Mouse (Mus musculus) lung, adult 2 months (tissue): ENCODE results near the gene Dnah1. TPM values are rescaled to one million over a fixed set of nuclear protein-coding genes. Genes with fewer than 3 reads are reported as not detected.

Source experiments
- DNase-seq: peaks from one replicate; pipeline ENCODE4 v3.0.0; 2022
- H3K4me1 ChIP-seq: fragments of 200-500 bp; 2 replicates; pipeline ENCODE4 v1.6.1; 2011; ENCODE audit warnings: low read length; ENCODE audit not compliant: control insufficient read depth, insufficient read depth
- H3K4me3 ChIP-seq: fragments of 200-500 bp; replicated peaks from 2 replicates; pipeline ENCODE3; 2011; ENCODE audit warnings: low read depth, mild to moderate bottlenecking, control low read depth, low read length; ENCODE audit errors: extremely low read depth
- CTCF ChIP-seq: fragments of 200-500 bp; IDR thresholded peaks from 2 replicates; pipeline ENCODE4 v1.5.1; 2011; ENCODE audit warnings: mild to moderate bottlenecking, low read length, control low read depth; ENCODE audit not compliant: insufficient read depth
- POLR2A ChIP-seq: fragments of 200-500 bp; IDR thresholded peaks from 2 replicates; pipeline ENCODE4 v1.6.1; 2011; ENCODE audit warnings: low read depth, mild to moderate bottlenecking, control low read depth, low read length, borderline replicate concordance; ENCODE audit errors: extremely low read depth
- WGBS: fragments of 180-500 bp; shearing (Covaris S2); methylation state at CpG from one replicate; pipeline ENCODE4 v1.1.7; 2018; 5-methylcytosine and 5-hydroxymethylcytosine counted together
- polyA plus RNA-seq: library from polyadenylated mRNA; depleted of rRNA; stranded (reverse); fragments of >200 nt; gene quantifications from 2 replicates; pipeline ENCODE4 v1.2.3, GENCODE M21; 2012

The Dnah1 gene
- polyA plus RNA-seq, 1 experiment: 5.5 TPM

- under 1% methylated on average over 78 of the region's 78 CpGs for WGBS
- H3K4me3 ChIP-seq: peak within 1 kb of the TSS; percentile 94
- peaks cover 2% of the 10 kb centered on the region; the same call in 1 of the 2 replicates for H3K4me1 ChIP-seq
- TF ChIP-seq CTCF: no peak
- TF ChIP-seq POLR2A: peak; percentile 85
- DNase-seq: peak; percentile 99
Measured at GRCm38 (mm10) chr14:31336369-31337155, 12.9 kb upstream of the Dnah1 start, which contains the start of gene Capn7. Gene Capn7 (plus strand): TSS chr14:31336638.

GRCm38 (mm10) chr14:31335765-31336164, 12.1 kb upstream of the Dnah1 start:
- 49% methylated on average over 3 of the region's 3 CpGs for WGBS
- TF ChIP-seq CTCF: no peak
- TF ChIP-seq POLR2A: no peak
- H3K4me3 ChIP-seq: peak overlapping the region; percentile 84
- H3K4me1 ChIP-seq: peaks cover 2% of the 10 kb centered on the region; the same call in 1 of the 2 replicates
- DNase-seq: no peak

GRCm38 (mm10) chr14:31330957-31331356, 7.3 kb upstream of the Dnah1 start:
- Histone ChIP-seq H3K4me3 (no peak overlapping the region), H3K4me1 (no peaks in the 10 kb centered on the region; the same call in 1 of the 2 replicates)
- DNase-seq: no peak
- TF ChIP-seq POLR2A: no peak
- no peak for TF ChIP-seq CTCF
- WGBS: 76% methylated on average over 4 of the region's 4 CpGs

- TF ChIP-seq CTCF (no peak), POLR2A (no peak)
- 48% methylated on average over 2 of the region's 2 CpGs for WGBS
- DNase-seq: no peak
- H3K4me1 ChIP-seq: no peaks in the 10 kb centered on the region
- H3K4me3 ChIP-seq: no peak overlapping the region
Measured at GRCm38 (mm10) chr14:31329741-31330140, 6.0 kb upstream of the Dnah1 start.

- no peak for TF ChIP-seq POLR2A
- no peak for TF ChIP-seq CTCF
- no peak overlapping the region for H3K4me3 ChIP-seq
- DNase-seq: no peak
- H3K4me1 ChIP-seq: no peaks in the 10 kb centered on the region; the same call in 1 of the 2 replicates
- 52% methylated on average over 4 of the region's 4 CpGs for WGBS
Measured at GRCm38 (mm10) chr14:31327681-31328080, 4.0 kb upstream of the Dnah1 start.

- WGBS: 83% methylated on average over 1 of the region's 1 CpGs
- no peak overlapping the region for H3K4me3 ChIP-seq
- no peak for DNase-seq
- TF ChIP-seq POLR2A (no peak), CTCF (no peak)
- H3K4me1 ChIP-seq: no peaks in the 10 kb centered on the region; the same call in 1 of the 2 replicates
Measured at GRCm38 (mm10) chr14:31327196-31327595, 3.5 kb upstream of the Dnah1 start.

- DNase-seq: no peak
- WGBS: 70% methylated on average over 7 of the region's 7 CpGs
- TF ChIP-seq CTCF: no peak
- no peak for TF ChIP-seq POLR2A
- Histone ChIP-seq H3K4me1 (no peaks in the 10 kb centered on the region; the same call in 1 of the 2 replicates), H3K4me3 (no peak overlapping the region)
Measured at GRCm38 (mm10) chr14:31326770-31327169, 3.1 kb upstream of the Dnah1 start.

GRCm38 (mm10) chr14:31325551-31325950, 1.9 kb upstream of the Dnah1 start:
- TF ChIP-seq CTCF (no peak), POLR2A (no peak)
- DNase-seq: no peak
- Histone ChIP-seq H3K4me1 (no peaks in the 10 kb centered on the region; the same call in 1 of the 2 replicates), H3K4me3 (no peak overlapping the region)
- 43% methylated on average over 5 of the region's 5 CpGs for WGBS

GRCm38 (mm10) chr14:31324851-31325250, 1.2 kb upstream of the Dnah1 start:
- H3K4me1 ChIP-seq: no peaks in the 10 kb centered on the region; the same call in 1 of the 2 replicates
- DNase-seq: no peak
- no peak overlapping the region for H3K4me3 ChIP-seq
- TF ChIP-seq POLR2A (no peak), CTCF (0 out of 2 replicates have a peak, but pooled peaks have one; percentile 6)
- WGBS: 71% methylated on average over 10 of the region's 10 CpGs

GRCm38 (mm10) chr14:31323189-31323588, 507 bp downstream of the Dnah1 start:
- DNase-seq: no peak
- H3K4me1 ChIP-seq: no peaks in the 10 kb centered on the region; the same call in 1 of the 2 replicates
- 68% methylated on average over 4 of the region's 4 CpGs for WGBS
- peak overlapping the region; percentile 4 for H3K4me3 ChIP-seq
- TF ChIP-seq CTCF (no peak), POLR2A (no peak)
